Mouse (Mus musculus) embryo, embryonic 9.5 days (tissue): ENCODE measurements around the gene Dync1li1.

Source experiments
- DNase-seq: peaks from one replicate; pipeline ENCODE4 v3.0.0-alpha.2; 2017; ENCODE audit errors: extremely low spot score

The Dync1li1 gene

GRCm38 (mm10) chr9:114688252-114688952 is at the start of gene Dync1li1:
Gene Dync1li1, plus strand, starts transcription at chr9:114688790.
- DNase-seq = peak; percentile 97

GRCm38 (mm10) chr9:114639186-114639748 is 49.3 kb upstream of the Dync1li1 start:
- no peak for DNase-seq

- peak; percentile 98 for DNase-seq
These were observed 48.5 kb upstream of the Dync1li1 start, which contains the start of gene Cnot10 for GRCm38 (mm10) chr9:114639839-114640646. Gene Cnot10, minus strand, starts transcription at chr9:114640184.

GRCm38 (mm10) chr9:114646556-114647505 is 41.8 kb upstream of the Dync1li1 start:
- no peak for DNase-seq

GRCm38 (mm10) chr9:114647506-114648432 is 40.8 kb upstream of the Dync1li1 start:
- no peak for DNase-seq

GRCm38 (mm10) chr9:114648472-114648871 is 40.1 kb upstream of the Dync1li1 start:
- DNase-seq = peak; percentile 27

- DNase-seq = no peak
These were observed 39.2 kb upstream of the Dync1li1 start for GRCm38 (mm10) chr9:114649371-114649770.

GRCm38 (mm10) chr9:114650938-114651634 is 37.5 kb upstream of the Dync1li1 start:
- no peak for DNase-seq

GRCm38 (mm10) chr9:114655356-114655755 is 33.2 kb upstream of the Dync1li1 start:
- DNase-seq = no peak

GRCm38 (mm10) chr9:114656701-114657100 is 31.9 kb upstream of the Dync1li1 start:
- no peak for DNase-seq

GRCm38 (mm10) chr9:114660506-114660905 is 28.1 kb upstream of the Dync1li1 start:
- DNase-seq = no peak

GRCm38 (mm10) chr9:114660983-114661382 is 27.6 kb upstream of the Dync1li1 start:
- DNase-seq = no peak

- DNase-seq = no peak
These were observed 26.6 kb upstream of the Dync1li1 start for GRCm38 (mm10) chr9:114661991-114662390.

GRCm38 (mm10) chr9:114663782-114664181 is 24.8 kb upstream of the Dync1li1 start:
- DNase-seq = no peak

GRCm38 (mm10) chr9:114666858-114667257 is 21.7 kb upstream of the Dync1li1 start:
- no peak for DNase-seq

GRCm38 (mm10) chr9:114668047-114668446 is 20.5 kb upstream of the Dync1li1 start:
- no peak for DNase-seq

GRCm38 (mm10) chr9:114669011-114669410 is 19.6 kb upstream of the Dync1li1 start:
- DNase-seq = no peak

GRCm38 (mm10) chr9:114671946-114672345 is 16.6 kb upstream of the Dync1li1 start:
- no peak for DNase-seq

- DNase-seq = peak; percentile 27
These were observed 15.7 kb upstream of the Dync1li1 start for GRCm38 (mm10) chr9:114672703-114673561.
